Mouse (Mus musculus) liver, embryonic 16.5 days (tissue): ENCODE measurements around the gene Syt2. TPM values are rescaled to one million over a fixed set of nuclear protein-coding genes. Genes with fewer than 3 reads are reported as not detected.

Experiments used
- ATAC-seq: fragments of 200-750 bp; cut with Nextera tagmentation; 2 replicates; pipeline ENCODE4 v1.8.0; 2017; ENCODE audit warnings: low read depth, mild to moderate bottlenecking, moderate number of reproducible peaks, moderate library complexity
- H3K27ac ChIP-seq: fragments of 300-500 bp; sonication (generic); 2 replicates; pipeline ENCODE4 v1.5.1; 2014; ENCODE audit warnings: mild to moderate bottlenecking, low read length
- H3K27me3 ChIP-seq: fragments of 300-500 bp; sonication (generic); 2 replicates; pipeline ENCODE4 v1.6.1; 2014; ENCODE audit warnings: low read depth, low read length, mixed read lengths; ENCODE audit not compliant: control insufficient read depth, insufficient read depth
- H3K36me3 ChIP-seq: fragments of 300-500 bp; sonication (generic); 2 replicates; pipeline ENCODE4 v1.6.1; 2014; ENCODE audit warnings: mild to moderate bottlenecking; ENCODE audit not compliant: control insufficient read depth, insufficient read depth
- H3K4me1 ChIP-seq: fragments of 300-500 bp; sonication (generic); 2 replicates; pipeline ENCODE4 v1.6.1; 2014; ENCODE audit warnings: low read depth, low read length, mixed read lengths; ENCODE audit not compliant: control insufficient read depth
- H3K4me2 ChIP-seq: fragments of 300-500 bp; sonication (generic); 2 replicates; pipeline ENCODE4 v1.6.1; 2014; ENCODE audit warnings: low read depth, low read length, mixed read lengths
- H3K4me3 ChIP-seq: fragments of 300-500 bp; sonication (generic); 2 replicates; pipeline ENCODE4 v1.5.1; 2014; ENCODE audit warnings: low read depth, mild to moderate bottlenecking, low read length
- H3K9ac ChIP-seq: fragments of 300-500 bp; sonication (generic); 2 replicates; pipeline ENCODE4 v1.6.1; 2014; ENCODE audit warnings: low read depth, low read length
- H3K9me3 ChIP-seq: fragments of 300-500 bp; sonication (generic); replicated peaks from 2 replicates; pipeline ENCODE4 v1.6.1; 2016; ENCODE audit warnings: low read length; ENCODE audit not compliant: control insufficient read depth
- WGBS: fragments of 180-500 bp; shearing (Covaris S2); extraction: QIAGEN DNeasy Blood & Tissue Kit; methylation state at CpG from one replicate; pipeline ENCODE4 v1.1.7; 2014; ENCODE audit not compliant: insufficient replicate concordance; 5-methylcytosine and 5-hydroxymethylcytosine counted together
- polyA plus RNA-seq: library from polyadenylated mRNA; unstranded; fragments of >200 nt; fragmentation: Nextera tagmentation; extraction: Ambion mirVana; gene quantifications from 2 replicates; pipeline ENCODE4 v1.2.1, GENCODE M21; 2015

Syt2 gene
- polyA plus RNA-seq, 1 experiment from 2014 or later: 0.04 TPM

GRCm38 (mm10) chr1:134617656-134618055, 28.8 kb upstream of the Syt2 start:
- H3K4me3 ChIP-seq: no peak overlapping the region
- H3K9ac ChIP-seq: no peak overlapping the region
- peaks cover 10% of the 10 kb centered on the region for H3K36me3 ChIP-seq
- 0 out of 2 replicates have a peak, but pooled peaks cover 3% of the 10 kb centered on the region for H3K4me1 ChIP-seq
- no peak overlapping the region for H3K4me2 ChIP-seq
- WGBS: 79% methylated on average over 9 of the region's 9 CpGs
- no peaks in the 10 kb centered on the region for H3K9me3 ChIP-seq
- no peaks in the 10 kb centered on the region for H3K27me3 ChIP-seq
- no peak overlapping the region for H3K27ac ChIP-seq
- ATAC-seq: no peak

GRCm38 (mm10) chr1:134625325-134625724, 21.2 kb upstream of the Syt2 start:
- no peak overlapping the region for H3K4me2 ChIP-seq
- H3K9ac ChIP-seq: no peak overlapping the region
- no peak overlapping the region for H3K27ac ChIP-seq
- ATAC-seq: no peak
- H3K4me1 ChIP-seq: no peaks in the 10 kb centered on the region
- peaks cover 3% of the 10 kb centered on the region for H3K36me3 ChIP-seq
- no peak overlapping the region for H3K4me3 ChIP-seq
- WGBS: 71% methylated on average over 4 of the region's 4 CpGs
- H3K9me3 ChIP-seq: no peaks in the 10 kb centered on the region
- no peaks in the 10 kb centered on the region for H3K27me3 ChIP-seq

GRCm38 (mm10) chr1:134629455-134629854, 17.0 kb upstream of the Syt2 start:
- Histone ChIP-seq H3K4me2 (no peak overlapping the region), H3K27ac (no peak overlapping the region), H3K9me3 (no peaks in the 10 kb centered on the region), H3K4me3 (no peak overlapping the region), H3K4me1 (no peaks in the 10 kb centered on the region), H3K36me3 (peaks cover 3% of the 10 kb centered on the region; the same call in 1 of the 2 replicates), H3K9ac (no peak overlapping the region), H3K27me3 (no peaks in the 10 kb centered on the region)
- no peak for ATAC-seq
- 63% methylated on average over 10 of the region's 10 CpGs for WGBS

- H3K27ac ChIP-seq: no peak overlapping the region
- H3K27me3 ChIP-seq: no peaks in the 10 kb centered on the region
- no peak for ATAC-seq
- H3K9ac ChIP-seq: no peak overlapping the region
- no peaks in the 10 kb centered on the region for H3K36me3 ChIP-seq
- no peaks in the 10 kb centered on the region for H3K4me1 ChIP-seq
- 61% methylated on average over 7 of the region's 7 CpGs for WGBS
- no peak overlapping the region for H3K4me3 ChIP-seq
- H3K4me2 ChIP-seq: no peak overlapping the region
- H3K9me3 ChIP-seq: no peaks in the 10 kb centered on the region
Observed at GRCm38 (mm10) chr1:134634296-134634695, 12.2 kb upstream of the Syt2 start.

GRCm38 (mm10) chr1:134636245-134636644, 10.2 kb upstream of the Syt2 start:
- 58% methylated on average over 3 of the region's 3 CpGs for whole genome bisulfite sequencing
- no peaks in the 10 kb centered on the region for H3K9me3 ChIP-seq
- no peak overlapping the region for H3K4me3 ChIP-seq
- no peak for ATAC-seq
- no peak overlapping the region for H3K9ac ChIP-seq
- no peaks in the 10 kb centered on the region; the same call in 1 of the 2 replicates for H3K27me3 ChIP-seq
- no peaks in the 10 kb centered on the region for H3K4me1 ChIP-seq
- H3K4me2 ChIP-seq: no peak overlapping the region
- no peak overlapping the region for H3K27ac ChIP-seq
- H3K36me3 ChIP-seq: no peaks in the 10 kb centered on the region

GRCm38 (mm10) chr1:134636684-134637083, 9.8 kb upstream of the Syt2 start:
- Histone ChIP-seq H3K4me2 (no peak overlapping the region), H3K4me1 (no peaks in the 10 kb centered on the region), H3K4me3 (no peak overlapping the region), H3K27ac (no peak overlapping the region), H3K9ac (no peak overlapping the region), H3K27me3 (no peaks in the 10 kb centered on the region; the same call in none of the 2 replicates), H3K9me3 (no peaks in the 10 kb centered on the region), H3K36me3 (no peaks in the 10 kb centered on the region)
- ATAC-seq: no peak
- WGBS: 2% methylated on average over 3 of the region's 3 CpGs

GRCm38 (mm10) chr1:134638041-134638440, 8.4 kb upstream of the Syt2 start:
- WGBS: 19% methylated on average over 3 of the region's 3 CpGs
- H3K4me2 ChIP-seq: no peak overlapping the region
- H3K4me1 ChIP-seq: no peaks in the 10 kb centered on the region
- H3K36me3 ChIP-seq: no peaks in the 10 kb centered on the region
- H3K4me3 ChIP-seq: no peak overlapping the region
- no peaks in the 10 kb centered on the region for H3K9me3 ChIP-seq
- H3K27ac ChIP-seq: no peak overlapping the region
- peaks cover 7% of the 10 kb centered on the region for H3K27me3 ChIP-seq
- H3K9ac ChIP-seq: no peak overlapping the region
- ATAC-seq: no peak

- peaks cover 10% of the 10 kb centered on the region for H3K27me3 ChIP-seq
- H3K9me3 ChIP-seq: no peaks in the 10 kb centered on the region
- H3K36me3 ChIP-seq: no peaks in the 10 kb centered on the region
- no peak for ATAC-seq
- no peak overlapping the region for H3K4me2 ChIP-seq
- H3K4me3 ChIP-seq: no peak overlapping the region
- no peaks in the 10 kb centered on the region for H3K4me1 ChIP-seq
- WGBS: 28% methylated on average over 7 of the region's 7 CpGs
- H3K27ac ChIP-seq: no peak overlapping the region
- H3K9ac ChIP-seq: no peak overlapping the region
Observed at GRCm38 (mm10) chr1:134638522-134638921, 8.0 kb upstream of the Syt2 start.

GRCm38 (mm10) chr1:134639460-134639859, 7.0 kb upstream of the Syt2 start:
- Histone ChIP-seq H3K36me3 (no peaks in the 10 kb centered on the region), H3K27ac (no peak overlapping the region), H3K9ac (no peak overlapping the region), H3K9me3 (no peaks in the 10 kb centered on the region), H3K27me3 (peaks cover 19% of the 10 kb centered on the region), H3K4me1 (no peaks in the 10 kb centered on the region), H3K4me2 (no peak overlapping the region), H3K4me3 (no peak overlapping the region)
- ATAC-seq: no peak
- 62% methylated on average over 6 of the region's 6 CpGs for WGBS
